Comparison of ENCODE assay signal across 18 mouse cellular contexts in the genomic region with DNA sequence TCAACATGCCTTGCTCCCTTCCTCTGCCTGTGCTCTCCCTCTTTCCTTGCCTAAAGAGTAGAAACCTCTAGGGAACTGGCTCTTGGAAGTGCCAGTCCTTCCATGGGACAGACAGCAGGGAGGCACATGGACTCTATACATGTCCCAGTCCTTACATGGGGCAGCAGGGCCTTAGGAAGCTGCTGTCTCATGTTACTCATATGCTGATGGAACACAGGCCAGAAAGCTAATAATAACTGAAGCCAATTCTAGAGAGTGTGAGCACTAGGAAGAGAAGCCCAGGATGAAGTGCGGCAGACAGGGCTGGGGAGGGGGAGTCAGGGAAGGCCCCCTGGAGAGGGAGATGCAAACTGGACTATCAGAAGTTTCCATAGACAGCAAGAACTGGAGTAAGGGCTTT. TPM values are rescaled to one million over a fixed set of nuclear protein-coding genes. Genes with fewer than 3 reads are reported as not detected.
DNase-seq lines count a peak whose midpoint lies in the region; ATAC-seq and TF ChIP-seq lines count a peak whose summit lies in the region.
"Had no signal": no experiment of that assay in that cellular context is flagged by ENCODE, and none has a peak within 500 bp of the region (broad histone marks: within the 10 kb centered on the region; RNA-seq: fewer than 3 reads in every experiment).

No protein-coding gene starts in this region.

- no peaks in the 10 kb centered on the region for H3K36me3 ChIP-seq in heart, embryonic 11.5 days (ENCODE audit: control insufficient read depth, insufficient read depth, low read length)
- no peaks in the 10 kb centered on the region for H3K36me3 ChIP-seq in heart, postnatal 0 days (replicated peaks; ENCODE audit: control insufficient read depth, insufficient read depth, low read length)
- no peaks in the 10 kb centered on the region for H3K36me3 ChIP-seq in intestine, embryonic 16.5 days (ENCODE audit: control insufficient read depth, insufficient read depth, low read length)
- no peaks in the 10 kb centered on the region for H3K36me3 ChIP-seq in stomach, postnatal 0 days (ENCODE audit: control insufficient read depth, insufficient read depth, low read length)
- H3K36me3 ChIP-seq: forebrain, embryonic 15.5 days; midbrain, embryonic 10.5 days had no signal

- peak overlapping the region; percentile 67 for H3K27ac ChIP-seq in heart, embryonic 11.5 days (ENCODE audit: low read depth, low read length)
- H3K27ac ChIP-seq in heart, postnatal 0 days (ENCODE audit: low read depth): no peak overlapping the region
- H3K27ac ChIP-seq in intestine, embryonic 16.5 days (ENCODE audit: low read length): peak overlapping the region; percentile 86
- H3K27ac ChIP-seq in stomach, postnatal 0 days (replicated peaks): peak overlapping the region; percentile 42
- H3K27ac ChIP-seq: forebrain, embryonic 15.5 days; hindbrain, postnatal 0 days; kidney, postnatal 0 days; midbrain, embryonic 10.5 days had no signal

- intact Hi-C loops in heart, postnatal 10 days (cut with DNase I): no loop called here

- H3K4me1 ChIP-seq in heart, embryonic 11.5 days (ENCODE audit: control insufficient read depth, insufficient read depth, low read length): peaks cover 34% of the 10 kb centered on the region
- H3K4me1 ChIP-seq in heart, postnatal 0 days (ENCODE audit: control insufficient read depth, insufficient read depth): peaks cover 14% of the 10 kb centered on the region; the same call in 1 of the 2 replicates
- peaks cover 33% of the 10 kb centered on the region for H3K4me1 ChIP-seq in intestine, embryonic 16.5 days (ENCODE audit: control insufficient read depth, insufficient read depth, low read length)
- peaks cover 7% of the 10 kb centered on the region for H3K4me1 ChIP-seq in stomach, postnatal 0 days (replicated peaks; ENCODE audit: control insufficient read depth, insufficient read depth)

- no peak overlapping the region for H3K4me2 ChIP-seq in heart, embryonic 11.5 days
- H3K4me2 ChIP-seq in heart, postnatal 0 days (ENCODE audit: low read depth, low read length): no peak overlapping the region
- no peak overlapping the region for H3K4me2 ChIP-seq in intestine, embryonic 16.5 days (ENCODE audit: low read depth, low read length)
- no peak overlapping the region for H3K4me2 ChIP-seq in stomach, postnatal 0 days (replicated peaks; ENCODE audit: low read depth)
- H3K4me2 ChIP-seq: forebrain, embryonic 15.5 days; liver, embryonic 11.5 days had no signal

- no peak for TF ChIP-seq CTCF in heart, postnatal 0 days (IDR thresholded peaks at IDR 0.05; ENCODE audit: low read depth)
- no peak for TF ChIP-seq CTCF in stomach, postnatal 0 days (IDR thresholded peaks at IDR 0.05; ENCODE audit: low read depth)

- H3K9me3 ChIP-seq in heart, embryonic 11.5 days (replicated peaks; ENCODE audit: control insufficient read depth, low read length): no peaks in the 10 kb centered on the region
- no peaks in the 10 kb centered on the region for H3K9me3 ChIP-seq in heart, postnatal 0 days (replicated peaks; ENCODE audit: control insufficient read depth, low read length)
- no peaks in the 10 kb centered on the region for H3K9me3 ChIP-seq in intestine, embryonic 16.5 days (ENCODE audit: control insufficient read depth, low read length)
- H3K9me3 ChIP-seq in stomach, postnatal 0 days (ENCODE audit: control insufficient read depth, low read length): no peaks in the 10 kb centered on the region
- H3K9me3 ChIP-seq: forebrain, embryonic 15.5 days; midbrain, embryonic 10.5 days had no signal

- no peak for TF ChIP-seq EP300 in heart, postnatal 0 days (IDR thresholded peaks at IDR 0.05; ENCODE audit: low read depth)
- TF ChIP-seq EP300 in stomach, postnatal 0 days (optimal IDR thresholded peaks at IDR 0.05): no peak

- 35% methylated on average over 1 of the region's 1 CpGs for WGBS in heart, embryonic 11.5 days (ENCODE audit: insufficient replicate concordance)
- WGBS in heart, postnatal 0 days: 36% methylated on average over 1 of the region's 1 CpGs
- WGBS in intestine, embryonic 16.5 days: 56% methylated on average over 1 of the region's 1 CpGs
- 60% methylated on average over 1 of the region's 1 CpGs for WGBS in stomach, postnatal 0 days

- no peaks in the 10 kb centered on the region for H3K27me3 ChIP-seq in heart, embryonic 11.5 days (ENCODE audit: control insufficient read depth, insufficient read depth, low read length)
- no peaks in the 10 kb centered on the region for H3K27me3 ChIP-seq in heart, postnatal 0 days (ENCODE audit: control insufficient read depth, insufficient read depth, low read length)
- H3K27me3 ChIP-seq in intestine, embryonic 16.5 days (replicated peaks; ENCODE audit: control insufficient read depth, insufficient read depth, low read length): no peaks in the 10 kb centered on the region
- H3K27me3 ChIP-seq in stomach, postnatal 0 days (ENCODE audit: control insufficient read depth, insufficient read depth, low read length): no peaks in the 10 kb centered on the region
- H3K27me3 ChIP-seq: forebrain, embryonic 15.5 days had no signal

- DNase-seq in heart, postnatal 10 days: no peak
- peak; percentile 51 for DNase-seq in heart, postnatal 0 days (ENCODE audit: low spot score)
- DNase-seq in heart, adult 9 months (ENCODE audit: low spot score in 2 of 2): no peak
- no peak for DNase-seq in stomach, postnatal 0 days (ENCODE audit: low spot score)
- DNase-seq in adrenal gland, adult 18-20 months (ENCODE audit: low spot score in 2 of 2): no peak
- DNase-seq: cerebellum, adult 11 months; cerebellum, adult 9-11 months; liver, postnatal 0 days; right cerebral cortex, postnatal 4 days had no signal

- H3K4me3 ChIP-seq in heart, embryonic 11.5 days (ENCODE audit: low read depth, low read length): no peak overlapping the region
- H3K4me3 ChIP-seq in heart, postnatal 0 days (ENCODE audit: low read depth, low read length): no peak overlapping the region
- no peak overlapping the region for H3K4me3 ChIP-seq in intestine, embryonic 16.5 days (ENCODE audit: low read length)
- H3K4me3 ChIP-seq in stomach, postnatal 0 days (ENCODE audit: low read depth, low read length): no peak overlapping the region
- H3K4me3 ChIP-seq: forebrain, embryonic 15.5 days; midbrain, embryonic 10.5 days had no signal

- peak overlapping the region; percentile 12; the same call in 1 of the 2 replicates for H3K9ac ChIP-seq in heart, embryonic 11.5 days (ENCODE audit: low read depth, low read length)
- H3K9ac ChIP-seq in heart, postnatal 0 days (replicated peaks; ENCODE audit: low read depth, low read length): no peak overlapping the region
- H3K9ac ChIP-seq in intestine, embryonic 16.5 days (ENCODE audit: low read depth, low read length): peak overlapping the region; percentile 41
- H3K9ac ChIP-seq in stomach, postnatal 0 days (ENCODE audit: low read length): no peak overlapping the region
- H3K9ac ChIP-seq: forebrain, embryonic 15.5 days; liver, postnatal 0 days had no signal

- ATAC-seq in heart, embryonic 11.5 days (replicated peaks; ENCODE audit: insufficient number of reproducible peaks, low FRiP score, low TSS enrichment): no peak
- peak; percentile 57 for ATAC-seq in heart, postnatal 0 days (ENCODE audit: insufficient read depth, low read depth)
- peak; percentile 19; the same call in 1 of the 2 replicates for ATAC-seq in intestine, embryonic 16.5 days
- ATAC-seq in stomach, postnatal 0 days (ENCODE audit: low FRiP score, low TSS enrichment): no peak
- ATAC-seq: forebrain, embryonic 15.5 days; hindbrain, postnatal 0 days; liver, postnatal 0 days; lung, postnatal 0 days; midbrain, embryonic 16.5 days had no signal

RNA-seq across cellular contexts. Expression of a gene that starts 38.2 kb away (rescaled TPM):
- polyA plus RNA-seq in heart, embryonic 11.5 days (2014; fragmentation: Nextera tagmentation; extraction: Ambion mirVana): 2.0 and 3.0 TPM in 2 replicates
- 10 to 100 TPM; 23.8 to 24.3 TPM for total RNA-seq in heart, postnatal 10 days (2021)
- total RNA-seq in heart, postnatal 0 days (2014; rRNA removed; ENCODE audit: low replicate concordance): 66.1 and 143 TPM in 2 replicates
- 1.2 and 1.6 TPM in 2 replicates for polyA plus RNA-seq in heart, postnatal 0 days (2015; fragmentation: Nextera tagmentation; extraction: Ambion mirVana)
- polyA plus RNA-seq in intestine, embryonic 16.5 days (2015; fragmentation: Nextera tagmentation; extraction: Ambion mirVana): 1.5 and 1.6 TPM in 2 replicates
- 1.1 and 1.4 TPM in 2 replicates for polyA plus RNA-seq in stomach, postnatal 0 days (2015; fragmentation: Nextera tagmentation; extraction: Ambion mirVana)
- 10 to 100 TPM; 23.2 to 35.2 TPM for total RNA-seq in adrenal gland, adult 18-20 months (2021)

Comparison
In these comparisons a context has a peak if more than half of its experiments do, and no peak if none do; other contexts are left out.
1. ATAC-seq: peak in heart, postnatal 0 days (single experiment) and intestine, embryonic 16.5 days (single experiment); none in heart, embryonic 11.5 days (single experiment) and stomach, postnatal 0 days (single experiment).
2. H3K9ac ChIP-seq: peak in heart, embryonic 11.5 days (single experiment) and intestine, embryonic 16.5 days (single experiment); none in heart, postnatal 0 days (single experiment) and stomach, postnatal 0 days (single experiment).